Mouse (Mus musculus) myocyte (in vitro differentiated cells): ENCODE data around the gene Tmem145.

Source experiments
- CEBPB ChIP-seq: IDR thresholded peaks from 2 replicates; pipeline ENCODE4 v1.6.1; 2011; ENCODE audit warnings: mild to moderate bottlenecking, moderate library complexity; ENCODE audit not compliant: poor library complexity, insufficient read depth, severe bottlenecking
- E2F4 ChIP-seq: IDR thresholded peaks from one replicate; pipeline ENCODE4 v1.6.1; 2011; ENCODE audit warnings: mild to moderate bottlenecking, control low read depth, moderate library complexity; ENCODE audit not compliant: insufficient read depth
- POLR2A ChIP-seq: IDR thresholded peaks from one replicate; pipeline ENCODE4 v1.6.1; 2011; ENCODE audit warnings: low read depth, mild to moderate bottlenecking, control low read depth, moderate library complexity; ENCODE audit not compliant: insufficient read length
- TCF12 ChIP-seq: IDR thresholded peaks from one replicate; pipeline ENCODE4 v1.6.1; 2011; ENCODE audit warnings: mild to moderate bottlenecking, control low read depth; ENCODE audit not compliant: poor library complexity, insufficient read depth, severe bottlenecking

- no peak for TF ChIP-seq POLR2A
- TF ChIP-seq CEBPB: no peak
- no peak for TF ChIP-seq E2F4
- TF ChIP-seq TCF12: no peak
These were observed 699 bp downstream of the Tmem145 start for GRCm38 (mm10) chr7:25306614-25306996.
